Mouse (Mus musculus) B cell, adult 67 days (primary cell): ENCODE results near the gene Sec23a. TPM values are rescaled to one million over a fixed set of nuclear protein-coding genes. Genes with fewer than 3 reads are reported as not detected.

Source experiments
- total RNA-seq, 2 experiments: library from RNA; stranded (reverse); gene quantifications; 4 replicates each; pipeline ENCODE4 v1.2.4; 2023

Sec23a gene
- 10 to 100 TPM; 26.9 to 27.1 TPM for total RNA-seq

DNA sequence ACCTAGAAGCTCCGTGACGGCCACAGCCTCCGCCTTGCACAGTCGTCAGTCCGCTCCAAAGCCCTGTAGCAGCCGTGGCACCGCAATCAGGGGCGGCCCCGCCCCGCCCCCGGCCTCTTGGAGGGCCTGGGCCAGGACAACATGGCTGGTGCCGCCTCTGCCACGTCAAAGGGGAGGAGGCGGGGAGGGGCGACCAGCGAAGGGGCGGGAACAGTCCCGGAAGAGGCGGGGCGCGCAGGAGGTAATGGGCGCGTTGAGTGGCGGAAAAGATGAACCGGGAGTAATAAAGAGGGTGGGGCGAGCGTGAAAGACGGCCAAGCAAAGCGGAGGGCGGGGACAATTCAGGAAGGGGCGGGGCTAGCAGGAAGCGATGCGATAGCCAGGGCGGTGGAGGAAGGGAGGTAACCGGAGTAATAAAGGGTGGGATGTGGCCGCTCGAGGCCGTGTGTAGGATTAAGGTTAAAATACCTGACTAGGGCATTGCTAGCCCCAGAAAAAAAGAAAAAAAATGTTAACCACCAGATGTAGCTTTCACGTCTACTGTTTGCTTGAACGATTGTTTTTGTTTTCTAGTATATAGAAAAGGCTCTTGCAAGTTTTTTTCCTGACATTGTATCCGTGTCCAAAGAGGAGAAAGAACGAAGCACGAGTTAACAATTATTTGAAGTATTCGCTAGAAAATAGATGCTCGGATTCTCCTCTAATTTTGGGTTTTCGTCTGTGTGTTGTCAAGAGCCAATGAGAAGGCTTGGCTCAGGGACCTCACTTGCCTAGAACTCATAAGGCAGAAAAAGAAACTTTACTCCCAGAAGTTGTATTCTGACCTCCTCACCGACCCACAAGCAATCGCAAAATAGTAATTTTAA, at the start of gene Sec23a:
Gene Sec23a (minus strand): TSS at position 174 of the 866 bp plus-strand sequence.

DNA sequence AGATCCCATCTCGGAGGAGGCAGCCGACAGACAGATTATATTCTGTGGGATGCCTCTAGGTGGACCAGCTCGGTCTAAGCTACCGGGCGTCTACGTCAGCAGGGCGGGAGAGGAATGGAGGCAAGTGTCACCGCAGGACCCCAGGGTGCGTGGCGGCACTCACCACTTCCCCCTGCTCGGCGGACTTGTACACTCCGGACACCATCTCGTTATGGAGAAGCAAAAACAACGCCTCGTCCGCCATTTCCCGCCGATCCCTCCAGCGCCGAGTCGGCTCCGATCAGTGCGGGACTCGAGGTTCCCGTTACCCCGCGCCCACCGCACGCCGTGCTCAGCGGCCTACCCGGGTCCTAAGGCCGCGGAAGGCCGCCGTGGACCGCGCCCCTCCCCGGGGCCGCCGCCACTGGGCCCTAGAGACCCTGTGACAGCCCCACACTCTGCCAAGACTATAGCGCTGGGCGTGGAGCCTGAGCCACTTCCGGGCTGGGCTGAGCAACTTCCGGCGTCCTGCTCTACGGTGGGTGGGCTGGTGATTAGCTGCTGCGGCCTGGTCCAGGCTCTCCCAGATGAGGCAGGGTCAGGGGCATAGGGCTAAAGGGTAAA, 49.3 kb upstream of the Sec23a start, which contains the start of gene Trappc6b:
Gene Trappc6b (minus strand): TSS at position 480 of the 603 bp plus-strand sequence.

DNA sequence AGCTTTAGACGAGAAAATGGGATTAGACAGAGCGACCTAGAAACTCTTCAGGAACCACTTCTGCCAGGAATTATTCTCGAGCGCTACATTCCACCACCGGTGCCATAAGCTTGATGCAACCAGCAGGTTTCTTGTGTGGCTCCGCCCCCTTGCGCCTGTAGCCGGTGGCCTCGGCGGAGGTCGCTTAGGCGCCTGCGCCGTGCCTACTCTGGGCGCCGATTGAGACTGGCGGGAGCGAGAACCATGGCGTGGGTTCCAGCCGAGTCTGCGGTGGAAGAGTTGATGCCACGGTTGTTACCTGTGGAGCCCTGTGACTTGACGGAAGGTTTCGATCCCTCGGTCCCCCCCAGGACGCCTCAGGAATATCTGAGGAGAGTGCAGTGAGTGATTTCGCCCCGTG, 1.4 kb upstream of the Sec23a start, which contains the start of gene Gemin2:
Gene Gemin2 (plus strand): TSS at position 160 of the 400 bp plus-strand sequence.

Other genes starting within 250 kb of the Sec23a start
- gene Gemin2, start 1.4 kb upstream of the Sec23a start, total RNA-seq: 10 to 100 TPM; 15.1 to 17.4 TPM
- gene Trappc6b, start 49.5 kb upstream of the Sec23a start, total RNA-seq: 10 to 100 TPM; 81.4 to 91.1 TPM
- gene Pnn, start 54.9 kb upstream of the Sec23a start, total RNA-seq: 10 to 100 TPM; 77.5 to 83.3 TPM
- 100 to 1,000 TPM; 109 to 114 TPM for gene Mia2, start 83.8 kb upstream of the Sec23a start, total RNA-seq
- 10 to 100 TPM; 52.9 to 53.0 TPM for gene Fbxo33, start 207.7 kb upstream of the Sec23a start, total RNA-seq